Mouse (Mus musculus) embryonic facial prominence, embryonic 10.5 days (tissue): Measurements from ENCODE around the gene Hip1. TPM values are rescaled to one million over a fixed set of nuclear protein-coding genes. Genes with fewer than 3 reads are reported as not detected.

Experiments
- DNase-seq: peaks from one replicate; pipeline ENCODE4 v3.0.0-alpha.2; 2017; ENCODE audit warnings: low spot score
- H3K27ac ChIP-seq: fragments of 300-500 bp; sonication (generic); replicated peaks from 2 replicates; pipeline ENCODE4 v1.5.1; 2016; ENCODE audit warnings: mild to moderate bottlenecking
- H3K27me3 ChIP-seq: fragments of 300-500 bp; sonication (generic); replicated peaks from 2 replicates; pipeline ENCODE4 v1.6.1; 2016; ENCODE audit warnings: low read depth, mild to moderate bottlenecking; ENCODE audit not compliant: poor library complexity, severe bottlenecking
- H3K36me3 ChIP-seq: fragments of 300-500 bp; sonication (generic); replicated peaks from 2 replicates; pipeline ENCODE4 v1.6.1; 2016; ENCODE audit warnings: mild to moderate bottlenecking, moderate library complexity
- H3K4me1 ChIP-seq: fragments of 300-500 bp; sonication (generic); 2 replicates; pipeline ENCODE4 v1.6.1; 2016
- H3K4me3 ChIP-seq: fragments of 300-500 bp; sonication (generic); 2 replicates; pipeline ENCODE4 v1.5.1; 2016; ENCODE audit warnings: mild to moderate bottlenecking, moderate library complexity
- H3K9me3 ChIP-seq: fragments of 300-500 bp; sonication (generic); 2 replicates; pipeline ENCODE4 v1.6.1; 2016; ENCODE audit warnings: mild to moderate bottlenecking
- WGBS: fragments of 180-500 bp; shearing (Covaris S2); methylation state at CpG from one replicate; pipeline ENCODE4 v1.1.7; 2016; 5-methylcytosine and 5-hydroxymethylcytosine counted together
- polyA plus RNA-seq: library from polyadenylated mRNA; unstranded; fragments of >200 nt; fragmentation: Nextera tagmentation; extraction: Ambion mirVana; gene quantifications from 2 replicates; pipeline ENCODE4 v1.2.1, GENCODE M21; 2016

Hip1 gene
- polyA plus RNA-seq, 1 experiment from 2014 or later = 64.6 TPM

DNA sequence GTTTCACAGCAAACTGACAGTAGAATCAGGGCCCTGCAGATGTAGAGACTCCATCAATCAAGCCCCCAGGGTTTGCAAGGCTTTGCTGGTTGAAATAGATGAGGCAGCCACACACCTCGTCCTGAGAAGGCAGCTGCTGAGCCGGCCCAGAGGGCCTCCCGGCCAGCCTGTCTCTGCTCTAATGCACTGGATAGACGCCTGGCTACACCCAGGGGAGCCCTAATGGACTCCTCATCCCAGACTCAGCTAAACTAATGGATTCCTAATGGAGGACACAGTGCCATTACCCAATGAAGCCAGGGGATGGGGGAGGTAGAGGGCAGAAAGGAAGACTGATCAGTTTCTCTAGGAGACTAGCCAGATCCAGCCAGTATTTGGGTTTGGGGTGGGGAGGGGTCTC is 12.1 kb upstream of the Hip1 start:
- Histone ChIP-seq H3K4me3 (no peak overlapping the region), H3K4me1 (peaks cover 19% of the 10 kb centered on the region), H3K27ac (no peak overlapping the region), H3K27me3 (no peaks in the 10 kb centered on the region), H3K36me3 (no peaks in the 10 kb centered on the region), H3K9me3 (no peaks in the 10 kb centered on the region)
- WGBS = 33% methylated on average over 4 of the region's 4 CpGs
- peak; percentile 40 for DNase-seq

DNA sequence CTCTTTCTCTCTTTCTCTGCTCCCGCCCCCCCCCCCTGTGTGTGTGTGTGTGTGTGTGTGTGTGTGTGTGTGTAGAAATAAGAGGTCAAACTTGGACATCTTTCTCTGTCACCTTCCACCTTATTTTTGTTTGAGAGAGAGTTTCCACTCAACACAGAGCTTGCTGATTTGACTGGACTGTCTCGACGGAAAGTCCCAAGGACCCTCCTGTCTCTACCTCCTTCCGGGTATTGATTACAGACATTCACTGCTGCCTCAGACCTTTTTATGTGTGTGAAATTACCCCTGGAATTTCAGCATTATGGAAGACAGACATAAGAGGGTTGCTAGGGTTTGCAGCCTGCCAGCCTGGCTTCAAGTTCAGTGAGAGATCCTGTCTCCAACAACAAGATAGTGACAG is 11.3 kb upstream of the Hip1 start:
- H3K4me1 ChIP-seq = peaks cover 19% of the 10 kb centered on the region
- no peak overlapping the region; the same call in 1 of the 2 replicates for H3K27ac ChIP-seq
- no peaks in the 10 kb centered on the region for H3K27me3 ChIP-seq
- 75% methylated on average over 4 of the region's 4 CpGs for WGBS
- no peak for DNase-seq
- no peaks in the 10 kb centered on the region for H3K36me3 ChIP-seq
- no peak overlapping the region for H3K4me3 ChIP-seq
- no peaks in the 10 kb centered on the region for H3K9me3 ChIP-seq

GRCm38 (mm10) chr5:135551591-135551990 is 6.7 kb upstream of the Hip1 start:
- H3K27ac ChIP-seq = no peak overlapping the region

GRCm38 (mm10) chr5:135550910-135551309 is 6.0 kb upstream of the Hip1 start:
- Histone ChIP-seq H3K4me1 (peaks cover 16% of the 10 kb centered on the region), H3K27ac (no peak overlapping the region), H3K9me3 (no peaks in the 10 kb centered on the region), H3K4me3 (no peak overlapping the region), H3K36me3 (no peaks in the 10 kb centered on the region), H3K27me3 (peaks cover 9% of the 10 kb centered on the region)
- no peak for DNase-seq
- WGBS = 26% methylated on average over 3 of the region's 3 CpGs

More at GRCm38 (mm10) chr5:135551591-135551990, 6.7 kb upstream of the Hip1 start:
- no peaks in the 10 kb centered on the region for H3K36me3 ChIP-seq
- H3K4me1 ChIP-seq = peaks cover 11% of the 10 kb centered on the region
- no peaks in the 10 kb centered on the region for H3K9me3 ChIP-seq
- no peak overlapping the region for H3K4me3 ChIP-seq
- no peak for DNase-seq
- peaks cover 3% of the 10 kb centered on the region for H3K27me3 ChIP-seq
- WGBS = 81% methylated on average over 3 of the region's 3 CpGs

GRCm38 (mm10) chr5:135547990-135548389 is 3.1 kb upstream of the Hip1 start:
- WGBS = 74% methylated on average over 2 of the region's 2 CpGs
- DNase-seq = no peak
- H3K27me3 ChIP-seq = peaks cover 21% of the 10 kb centered on the region
- no peaks in the 10 kb centered on the region for H3K9me3 ChIP-seq
- H3K4me3 ChIP-seq = no peak overlapping the region
- H3K27ac ChIP-seq = no peak overlapping the region
- no peaks in the 10 kb centered on the region for H3K36me3 ChIP-seq
- peaks cover 26% of the 10 kb centered on the region for H3K4me1 ChIP-seq

DNA sequence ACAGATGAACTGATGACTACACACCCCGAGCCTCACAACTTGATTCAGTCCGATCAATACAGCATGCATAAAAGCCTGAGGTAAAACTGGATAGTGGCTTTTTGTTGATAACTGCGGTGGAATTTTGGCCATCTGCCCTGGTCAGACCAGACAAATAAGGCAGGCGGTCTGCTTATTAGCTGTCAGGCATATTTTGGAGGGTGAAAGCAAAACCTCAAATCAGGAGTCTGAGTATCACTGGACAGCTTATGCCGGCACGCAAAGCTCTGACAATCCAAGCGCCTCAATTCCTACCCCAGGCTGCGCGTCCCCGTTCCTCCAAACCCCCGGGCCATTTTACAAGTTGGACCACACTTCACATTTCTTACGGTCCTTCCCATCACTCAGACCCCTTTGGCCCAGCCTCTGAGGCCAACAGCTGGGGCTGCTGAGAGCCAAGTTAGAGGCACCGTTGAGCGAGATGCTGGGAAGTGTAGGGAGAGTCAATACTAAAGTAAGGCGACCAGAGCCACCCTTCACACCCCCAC is 825 bp downstream of the Hip1 start:
- peak overlapping the region; percentile 85 for H3K4me3 ChIP-seq
- H3K27me3 ChIP-seq = peaks cover 21% of the 10 kb centered on the region
- H3K9me3 ChIP-seq = no peaks in the 10 kb centered on the region
- 8% methylated on average over 15 of the region's 15 CpGs for WGBS
- peak; percentile 35 for DNase-seq
- H3K36me3 ChIP-seq = no peaks in the 10 kb centered on the region
- H3K4me1 ChIP-seq = peaks cover 23% of the 10 kb centered on the region
- peak overlapping the region; percentile 88; the same call in 1 of the 2 replicates for H3K27ac ChIP-seq

DNA sequence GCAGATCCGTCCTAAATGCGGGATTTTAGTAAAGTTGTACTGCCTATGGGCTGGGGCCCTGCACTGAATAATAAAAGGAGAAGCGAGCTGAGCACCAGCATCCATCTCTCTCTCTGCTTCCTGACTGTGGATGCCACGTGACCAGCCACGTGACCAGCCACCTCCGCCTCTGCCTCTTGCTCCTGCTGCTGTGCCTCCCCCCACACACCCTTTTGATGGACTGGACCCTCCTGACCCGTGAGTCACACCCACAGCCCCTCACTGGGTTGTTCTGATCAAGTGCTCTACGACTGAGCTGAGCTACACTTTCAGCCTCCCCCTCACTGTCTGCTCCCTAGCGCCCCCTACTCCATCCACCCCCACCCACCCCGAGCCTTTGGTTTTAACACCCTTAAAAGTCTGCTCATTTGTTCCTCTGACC is 7.1 kb downstream of the Hip1 start:
- H3K27ac ChIP-seq = no peak overlapping the region
- no peaks in the 10 kb centered on the region for H3K36me3 ChIP-seq
- no peaks in the 10 kb centered on the region for H3K27me3 ChIP-seq
- DNase-seq = no peak
- no peak overlapping the region for H3K4me3 ChIP-seq
- no peaks in the 10 kb centered on the region for H3K4me1 ChIP-seq
- 82% methylated on average over 10 of the region's 10 CpGs for WGBS
- H3K9me3 ChIP-seq = no peaks in the 10 kb centered on the region

DNA sequence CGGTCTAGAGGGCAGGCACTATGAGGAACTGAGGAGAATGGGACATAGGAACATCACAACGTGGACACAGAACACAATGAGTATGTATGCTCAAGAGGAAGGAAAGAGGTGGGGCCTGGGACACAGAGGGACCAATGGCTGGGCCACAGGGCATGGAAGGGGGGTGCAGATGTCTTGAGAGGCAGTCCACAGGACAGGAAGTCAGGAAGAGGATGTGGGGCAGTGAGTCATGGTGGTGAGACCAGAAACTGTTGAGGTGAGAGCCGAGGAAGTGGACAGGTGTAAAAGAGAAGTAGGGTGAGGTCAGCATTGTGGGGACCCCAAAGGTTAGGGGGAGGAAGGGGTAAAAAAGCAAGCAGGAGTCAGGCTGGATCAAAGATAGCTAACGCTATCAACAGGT is 7.6 kb downstream of the Hip1 start:
- no peaks in the 10 kb centered on the region for H3K36me3 ChIP-seq
- H3K27me3 ChIP-seq = no peaks in the 10 kb centered on the region
- no peaks in the 10 kb centered on the region for H3K4me1 ChIP-seq
- H3K4me3 ChIP-seq = no peak overlapping the region
- H3K9me3 ChIP-seq = no peaks in the 10 kb centered on the region
- no peak for DNase-seq
- H3K27ac ChIP-seq = no peak overlapping the region
- 75% methylated on average over 4 of the region's 4 CpGs for WGBS

DNA sequence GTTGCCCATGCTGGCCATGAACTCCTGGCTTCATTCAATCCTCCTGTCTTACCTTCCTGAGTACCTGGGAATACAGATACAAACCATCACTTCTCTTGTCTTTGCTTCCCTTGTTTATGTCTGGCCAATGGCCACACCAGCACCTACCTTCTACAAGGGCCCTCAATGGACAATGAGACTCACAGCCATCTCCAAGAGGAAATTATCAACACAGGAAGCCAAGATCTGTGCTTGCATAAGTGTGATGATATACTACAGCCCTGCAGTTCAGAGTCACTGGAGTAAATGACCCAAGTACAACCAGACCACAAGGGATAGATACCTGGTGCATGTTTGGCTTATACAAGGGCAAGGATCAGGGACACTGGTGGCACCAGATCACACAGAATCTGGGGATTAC is 9.1 kb downstream of the Hip1 start:
- DNase-seq = no peak
- Histone ChIP-seq H3K27ac (no peak overlapping the region), H3K9me3 (no peaks in the 10 kb centered on the region), H3K4me3 (no peak overlapping the region), H3K36me3 (no peaks in the 10 kb centered on the region; the same call in 1 of the 2 replicates), H3K27me3 (no peaks in the 10 kb centered on the region), H3K4me1 (no peaks in the 10 kb centered on the region)

- no peaks in the 10 kb centered on the region for H3K4me1 ChIP-seq
- DNase-seq = no peak
- WGBS = 77% methylated on average over 10 of the region's 10 CpGs
- no peaks in the 10 kb centered on the region for H3K27me3 ChIP-seq
- H3K4me3 ChIP-seq = no peak overlapping the region
- no peaks in the 10 kb centered on the region; the same call in 1 of the 2 replicates for H3K36me3 ChIP-seq
- H3K27ac ChIP-seq = no peak overlapping the region
- no peaks in the 10 kb centered on the region for H3K9me3 ChIP-seq
Measured at GRCm38 (mm10) chr5:135533431-135533830, 11.5 kb downstream of the Hip1 start.

DNA sequence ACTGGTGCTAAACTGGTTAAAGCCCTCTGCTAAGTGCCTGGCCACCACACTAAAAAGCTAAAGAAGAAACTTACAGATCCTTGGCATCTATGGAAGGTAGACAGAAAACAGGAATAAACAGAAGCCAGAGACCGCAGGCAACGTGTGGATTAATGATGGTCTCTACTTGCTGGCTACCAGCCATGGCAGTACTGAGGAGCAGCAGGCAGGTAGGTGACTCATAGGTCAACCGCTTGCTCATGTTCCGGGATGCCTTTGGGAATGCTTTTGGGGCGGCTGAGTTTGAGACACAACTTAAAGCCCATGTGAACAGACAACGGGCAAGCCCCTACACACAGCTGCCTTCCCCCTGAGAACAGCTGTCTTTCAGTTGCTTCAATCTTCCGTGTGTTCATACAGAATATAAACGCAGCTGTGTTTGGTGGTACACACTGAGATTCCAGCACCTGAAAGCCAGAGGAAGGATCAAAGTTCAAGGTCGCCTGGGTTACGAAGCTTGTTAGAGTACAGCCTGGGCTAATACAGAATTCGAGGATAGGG is 13.5 kb downstream of the Hip1 start:
- H3K27me3 ChIP-seq = no peaks in the 10 kb centered on the region

DNA sequence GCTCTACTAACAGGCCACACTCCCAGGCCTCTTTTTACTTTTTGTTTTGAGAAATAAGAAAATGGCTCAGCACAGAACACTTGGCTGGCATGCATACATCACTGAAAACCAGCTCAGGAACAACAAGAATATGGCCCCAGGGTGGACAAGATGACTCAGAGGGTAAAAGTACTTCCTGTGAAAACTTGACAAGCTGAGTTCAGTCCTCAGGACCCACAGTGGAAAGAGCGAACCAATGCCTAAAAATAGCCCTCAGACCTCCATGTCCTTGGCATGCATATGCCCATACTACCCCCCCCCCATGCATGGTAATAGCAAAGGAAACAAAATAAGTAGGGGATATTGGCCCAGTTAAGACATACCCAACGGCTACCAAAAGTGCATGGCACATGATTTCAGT is 15.0 kb downstream of the Hip1 start:
- no peak overlapping the region for H3K27ac ChIP-seq

More for the DNA sequence above, 13.5 kb downstream of the Hip1 start:
- 85% methylated on average over 11 of the region's 11 CpGs for WGBS
- no peak overlapping the region for H3K4me3 ChIP-seq
- H3K4me1 ChIP-seq = no peaks in the 10 kb centered on the region
- H3K36me3 ChIP-seq = peaks cover 9% of the 10 kb centered on the region; the same call in 1 of the 2 replicates
- H3K9me3 ChIP-seq = no peaks in the 10 kb centered on the region
- no peak overlapping the region for H3K27ac ChIP-seq
- DNase-seq = no peak

DNA sequence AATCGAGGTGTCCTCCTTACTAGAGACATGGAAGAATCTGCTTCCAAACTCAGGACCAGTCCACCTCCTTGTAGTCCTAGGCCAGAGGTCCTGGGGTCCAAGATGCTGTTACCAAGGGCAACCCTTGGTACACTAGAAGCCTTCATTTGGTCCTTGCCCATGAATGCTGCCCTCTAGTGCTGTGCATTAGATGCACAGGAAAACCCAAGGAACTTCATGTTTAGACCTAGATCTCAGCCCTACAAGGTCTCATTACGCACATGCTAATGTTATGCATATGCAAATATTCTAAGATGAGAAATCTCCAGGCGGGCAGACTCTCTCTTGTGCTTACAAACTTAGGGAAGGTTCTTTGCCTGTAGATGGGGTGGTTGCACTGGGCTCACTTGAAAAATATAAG is 15.6 kb downstream of the Hip1 start:
- Histone ChIP-seq H3K4me1 (peaks cover 4% of the 10 kb centered on the region; the same call in 1 of the 2 replicates), H3K9me3 (no peaks in the 10 kb centered on the region), H3K36me3 (peaks cover 9% of the 10 kb centered on the region; the same call in 1 of the 2 replicates), H3K27ac (no peak overlapping the region), H3K4me3 (no peak overlapping the region), H3K27me3 (no peaks in the 10 kb centered on the region)
- 74% methylated on average over 3 of the region's 3 CpGs for WGBS
- no peak for DNase-seq

More for the DNA sequence above, 15.0 kb downstream of the Hip1 start:
- peaks cover 9% of the 10 kb centered on the region; the same call in 1 of the 2 replicates for H3K36me3 ChIP-seq
- peaks cover 4% of the 10 kb centered on the region; the same call in 1 of the 2 replicates for H3K4me1 ChIP-seq
- H3K9me3 ChIP-seq = no peaks in the 10 kb centered on the region
- DNase-seq = no peak
- H3K4me3 ChIP-seq = no peak overlapping the region
- H3K27me3 ChIP-seq = no peaks in the 10 kb centered on the region
- 75% methylated on average over 2 of the region's 2 CpGs for WGBS
